In genomic region chr1:180220791-180221542, GRCm38 (mm10) we compare ENCODE assay signal across 26 mouse cellular contexts. TPM values are rescaled to one million over a fixed set of nuclear protein-coding genes. Genes with fewer than 3 reads are reported as not detected.
A peak's percentile ranks its signal among the peaks of the same experiment; 100 is the strongest.
DNase-seq lines count a peak whose midpoint lies in the region; ATAC-seq and TF ChIP-seq lines count a peak whose summit lies in the region.
"Had no signal": no experiment of that assay in that cellular context is flagged by ENCODE, and none has a peak within 500 bp of the region (broad histone marks: within the 10 kb centered on the region; RNA-seq: fewer than 3 reads in every experiment).

No protein-coding gene starts in this region.

- no peak overlapping the region for H3K4me3 ChIP-seq in gastrocnemius, adult 2 months
- H3K4me3 ChIP-seq in liver, postnatal 0 days (ENCODE audit: low read depth, low read length) = no peak overlapping the region
- H3K4me3 ChIP-seq in liver, embryonic 11.5 days (ENCODE audit: low read depth, low read length) = no peak overlapping the region
- H3K4me3 ChIP-seq: forebrain, embryonic 10.5 days; forebrain, embryonic 13.5 days; heart, adult 2 months; heart, embryonic 10.5 days; heart, embryonic 13.5 days had no signal

- H3K9ac ChIP-seq in liver, postnatal 0 days (replicated peaks) = no peak overlapping the region
- H3K9ac ChIP-seq in liver, embryonic 11.5 days (ENCODE audit: low read depth, low read length) = no peak overlapping the region
- H3K9ac ChIP-seq: forebrain, embryonic 13.5 days; heart, embryonic 13.5 days; hindbrain, embryonic 14.5 days had no signal

- 83% methylated on average over 19 of the region's 19 CpGs for WGBS in liver, postnatal 0 days (ENCODE audit: insufficient replicate concordance)
- WGBS in liver, embryonic 11.5 days = 87% methylated on average over 19 of the region's 19 CpGs

- no peaks in the 10 kb centered on the region for H3K9me3 ChIP-seq in liver, postnatal 0 days (ENCODE audit: low read length)
- H3K9me3 ChIP-seq in liver, embryonic 11.5 days (ENCODE audit: control insufficient read depth, low read length) = no peaks in the 10 kb centered on the region
- H3K9me3 ChIP-seq: forebrain, embryonic 10.5 days; forebrain, embryonic 13.5 days; heart, embryonic 10.5 days; heart, embryonic 13.5 days had no signal

- TF ChIP-seq EP300 in liver, postnatal 0 days (IDR thresholded peaks at IDR 0.05; ENCODE audit: low read depth) = no peak

- H3K4me2 ChIP-seq in liver, postnatal 0 days (ENCODE audit: low read depth, low read length) = no peak overlapping the region
- no peak overlapping the region for H3K4me2 ChIP-seq in liver, embryonic 11.5 days
- H3K4me2 ChIP-seq: forebrain, embryonic 13.5 days; heart, embryonic 13.5 days; hindbrain, embryonic 14.5 days had no signal

- no peak overlapping the region for H3K27ac ChIP-seq in gastrocnemius, adult 2 months
- peak overlapping the region; percentile 30; the same call in 1 of the 2 replicates for H3K27ac ChIP-seq in liver, postnatal 0 days (ENCODE audit: low read depth)
- H3K27ac ChIP-seq in liver, embryonic 11.5 days (ENCODE audit: low read depth, low read length) = no peak overlapping the region
- H3K27ac ChIP-seq: forebrain, embryonic 10.5 days; forebrain, embryonic 13.5 days; heart, adult 2 months; heart, embryonic 10.5 days; heart, embryonic 13.5 days; hindbrain, embryonic 14.5 days; hindbrain, postnatal 0 days had no signal

- no peaks in the 10 kb centered on the region for H3K27me3 ChIP-seq in liver, postnatal 0 days (ENCODE audit: insufficient read depth, low read length)
- no peaks in the 10 kb centered on the region for H3K27me3 ChIP-seq in liver, embryonic 11.5 days (replicated peaks; ENCODE audit: control insufficient read depth, insufficient read depth, low read length)
- H3K27me3 ChIP-seq: forebrain, embryonic 13.5 days; heart, embryonic 13.5 days had no signal

- H3K4me1 ChIP-seq in liver, postnatal 0 days (ENCODE audit: insufficient read depth) = peaks cover 12% of the 10 kb centered on the region
- H3K4me1 ChIP-seq in liver, embryonic 11.5 days (replicated peaks; ENCODE audit: control insufficient read depth, insufficient read depth, low read length) = no peaks in the 10 kb centered on the region

- no peak for ATAC-seq in liver, postnatal 0 days
- ATAC-seq in liver, embryonic 11.5 days (replicated peaks; ENCODE audit: low FRiP score) = no peak
- ATAC-seq: forebrain, embryonic 13.5 days; forebrain, embryonic 16.5 days; hindbrain, postnatal 0 days; inflammation-experienced regulatory T-cells, adult 6 months; intestine, embryonic 16.5 days had no signal

- intact Hi-C loops in gastrocnemius, adult 2 months (cut with DNase I) = no loop called here

- TF ChIP-seq CTCF in gastrocnemius, adult 2 months (IDR thresholded peaks at IDR 0.05) = no peak
- TF ChIP-seq CTCF in liver, postnatal 0 days (IDR thresholded peaks at IDR 0.05; ENCODE audit: low read depth) = no peak

- no peaks in the 10 kb centered on the region for H3K36me3 ChIP-seq in liver, postnatal 0 days (replicated peaks; ENCODE audit: insufficient read depth, low read length)
- no peaks in the 10 kb centered on the region for H3K36me3 ChIP-seq in liver, embryonic 11.5 days (ENCODE audit: control insufficient read depth, insufficient read depth, low read length)
- H3K36me3 ChIP-seq: forebrain, embryonic 10.5 days; heart, embryonic 10.5 days; heart, embryonic 13.5 days had no signal

- DNase-seq in adrenal gland, postnatal 10 days = peak; percentile 42
- no peak for DNase-seq in adrenal gland, adult 18-20 months (ENCODE audit: low spot score in 2 of 2)
- peak; percentile 63 for DNase-seq in gastrocnemius, adult 2 months
- no peak for DNase-seq in gastrocnemius, postnatal 10 days
- DNase-seq in liver, postnatal 0 days = no peak
- DNase-seq in liver, embryonic 11.5 days (ENCODE audit: low spot score) = no peak
- DNase-seq in adipocyte (ENCODE audit: low spot score) = peak; percentile 30
- no peak for DNase-seq in embryo, embryonic 11 days
- DNase-seq: B cell, adult 2 months; cerebellum, adult 11-12 months; cerebellum, adult 8-10 months; cerebellum, postnatal 10 days; cerebellum, postnatal 36 days; heart, adult 2 months; heart, postnatal 14 days; heart, postnatal 4 days; kidney, adult 18-20 months had no signal

RNA-seq across cellular contexts. Expression of gene Coq8a, which starts 21.6 kb away (rescaled TPM):
- total RNA-seq in adrenal gland, postnatal 10 days (2021) = 1,000 to 10,000 TPM; 1,138 to 1,532 TPM
- 100 to 1,000 TPM; 319 to 568 TPM for total RNA-seq in adrenal gland, adult 18-20 months (2021)
- 1,000 to 10,000 TPM in 1 of 2 experiments, 100 to 1,000 TPM in 1; 633 to 1,638 TPM for total RNA-seq in gastrocnemius, adult 2 months (2021)
- total RNA-seq in gastrocnemius, postnatal 10 days (2021) = 100 to 1,000 TPM; 324 to 400 TPM
- polyA plus RNA-seq in liver, postnatal 0 days (2015; fragmentation: Nextera tagmentation; extraction: Ambion mirVana) = 36.6 and 49.7 TPM in 2 replicates
- 6.7 and 9.3 TPM in 2 replicates for polyA plus RNA-seq in liver, embryonic 11.5 days (2014; fragmentation: Nextera tagmentation; extraction: Ambion mirVana)

RNA-seq across cellular contexts. Expression of gene Psen2, which starts 42.3 kb away (rescaled TPM):
- 10 to 100 TPM; 25.4 to 26.7 TPM for total RNA-seq in adrenal gland, postnatal 10 days (2021)
- 10 to 100 TPM; 29.0 to 33.0 TPM for total RNA-seq in adrenal gland, adult 18-20 months (2021)
- 1 to 10 TPM; 7.8 to 9.5 TPM for total RNA-seq in gastrocnemius, adult 2 months (2021)
- total RNA-seq in gastrocnemius, postnatal 10 days (2021) = 10 to 100 TPM; 11.3 to 11.7 TPM
- 25.6 and 25.8 TPM in 2 replicates for polyA plus RNA-seq in liver, postnatal 0 days (2015; fragmentation: Nextera tagmentation; extraction: Ambion mirVana)
- polyA plus RNA-seq in liver, embryonic 11.5 days (2014; fragmentation: Nextera tagmentation; extraction: Ambion mirVana) = 30.9 and 31.3 TPM in 2 replicates

Comparison
In these comparisons a context has a peak if more than half of its experiments do, and no peak if none do; other contexts are left out.
1. DNase-seq: peak in adrenal gland, postnatal 10 days (single experiment), gastrocnemius, adult 2 months (single experiment) and adipocyte (single experiment); none in adrenal gland, adult 18-20 months (0 of 2), gastrocnemius, postnatal 10 days (single experiment), liver, postnatal 0 days (single experiment), liver, embryonic 11.5 days (single experiment) and embryo, embryonic 11 days (single experiment).